Mouse (Mus musculus) cortical plate, adult 2 months (tissue): ENCODE results near the gene B230217C12Rik.

ENCODE experiments used
- CTCF ChIP-seq: fragments of 200-500 bp; IDR thresholded peaks from 2 replicates; pipeline ENCODE4 v1.5.1; 2011; ENCODE audit warnings: mild to moderate bottlenecking, control low read depth, low read length; ENCODE audit not compliant: insufficient read depth; ENCODE audit errors: extremely low read depth
- POLR2A ChIP-seq: fragments of 200-500 bp; IDR thresholded peaks from 2 replicates; pipeline ENCODE4 v1.6.1; 2011; ENCODE audit warnings: mild to moderate bottlenecking, low read length, control low read depth; ENCODE audit not compliant: insufficient read depth; ENCODE audit errors: extremely low read depth

DNA sequence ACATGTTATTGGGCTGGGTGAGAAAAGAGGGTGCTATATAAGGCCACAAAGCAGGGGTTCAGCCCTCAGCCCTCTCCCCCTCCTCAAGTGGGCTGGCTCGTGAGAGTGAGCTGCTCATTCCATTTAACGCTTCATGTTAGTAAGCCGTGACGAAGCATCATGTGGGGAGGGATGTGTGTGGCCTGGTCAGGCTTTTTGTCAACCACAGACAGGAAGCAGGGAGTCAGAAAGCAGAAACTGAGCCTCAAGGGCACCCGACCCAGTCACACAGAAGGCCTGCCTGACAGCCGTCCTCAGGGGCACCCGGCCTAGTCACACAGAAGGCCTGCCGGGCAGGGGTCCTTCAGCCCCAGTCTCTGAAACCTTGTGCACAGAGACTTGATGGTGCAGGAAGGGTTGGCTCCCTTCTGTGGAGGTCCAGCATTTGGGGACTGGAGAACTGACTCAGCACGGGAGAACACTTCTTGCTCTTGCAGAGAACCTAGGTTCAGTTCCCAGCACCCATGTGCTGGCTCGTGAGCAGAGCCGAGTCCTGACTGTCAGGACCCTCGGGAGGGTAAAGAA, 10.6 kb upstream of the B230217C12Rik start:
- TF ChIP-seq CTCF, result no peak
- no peak for TF ChIP-seq POLR2A
